Mouse (Mus musculus): ENCODE data around the gene Ccdc180. TPM values are rescaled to one million over a fixed set of nuclear protein-coding genes. Genes with fewer than 3 reads are reported as not detected.
A peak's percentile ranks its signal among the peaks of the same experiment; 100 is the strongest.

The Ccdc180 gene
- polyA plus RNA-seq, 1 experiment from 2014 or later, result 0.09 TPM

DNA sequence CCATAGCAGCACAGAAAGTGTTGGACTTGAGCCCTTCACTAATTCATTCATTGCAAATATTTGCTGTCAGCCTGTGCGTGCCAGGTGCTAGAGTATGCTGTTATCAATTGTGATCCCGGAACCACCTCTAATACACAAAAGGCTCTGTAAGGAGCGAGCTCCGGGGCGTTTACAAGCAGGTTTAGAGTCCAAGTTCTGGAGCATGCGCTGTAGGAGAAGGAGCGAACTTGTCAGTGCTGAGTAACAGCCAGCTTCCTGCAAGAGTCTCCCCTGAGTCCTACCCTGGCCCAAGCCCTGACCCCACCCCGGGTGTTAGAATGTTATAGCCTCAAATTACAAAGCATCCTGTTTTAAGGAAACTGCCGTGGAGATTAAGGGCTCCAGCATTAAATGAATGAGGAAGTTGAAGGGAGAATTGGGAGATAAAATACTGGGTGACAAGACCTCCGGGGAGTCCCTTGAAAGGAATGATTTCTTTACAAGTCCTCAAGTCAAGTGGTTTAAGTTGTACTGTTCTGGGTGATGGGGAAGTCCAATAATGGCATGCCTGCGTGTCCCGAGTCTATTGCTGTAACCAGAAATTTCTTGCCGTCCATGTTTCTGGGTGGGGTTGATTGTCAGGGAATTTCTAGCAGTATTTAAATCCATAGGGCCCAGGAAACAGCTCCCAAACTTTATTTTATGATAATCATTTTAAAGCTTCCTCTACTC is 75.8 kb downstream of the Ccdc180 start:
- Histone ChIP-seq H3K9me3 (no peaks in the 10 kb centered on the region), H3K4me3 (no peak overlapping the region), H3K4me1 (peaks cover 60% of the 10 kb centered on the region), H3K36me3 (replicated peaks) (no peaks in the 10 kb centered on the region), H3K27me3 (ENCODE audit: poor library complexity, severe bottlenecking) (peaks cover 15% of the 10 kb centered on the region; the same call in 1 of the 2 replicates), H3K27ac (0 out of 2 replicates have a peak overlapping the region, but pooled peaks have one; percentile 1)
- no peak for DNase-seq (ENCODE audit: extremely low spot score, low spot score)
- 43% methylated on average over 13 of the region's 13 CpGs for WGBS

DNA sequence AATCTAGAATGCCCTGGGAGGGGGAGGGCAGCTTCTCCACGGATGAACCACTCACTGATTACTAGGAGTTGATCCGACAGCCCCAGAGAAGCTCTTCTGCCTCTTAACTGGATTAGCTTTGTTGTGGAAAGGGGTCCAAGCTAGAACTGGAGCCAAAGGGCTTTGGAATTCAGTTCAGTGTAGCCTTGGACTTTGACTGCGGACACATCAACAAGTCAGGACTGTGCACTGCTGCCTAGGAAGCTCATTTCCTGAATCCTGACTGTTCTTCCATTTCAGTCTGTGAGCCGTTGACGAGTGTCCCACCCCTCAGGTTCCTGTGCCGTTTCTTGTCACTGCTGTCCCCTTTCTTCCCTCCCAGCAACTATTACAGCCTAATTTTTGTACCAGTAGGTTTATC is 76.6 kb downstream of the Ccdc180 start:
- H3K27ac ChIP-seq, result peak overlapping the region; percentile 80
- DNase-seq (ENCODE audit: extremely low spot score, low spot score), result no peak
- 11% methylated on average over 6 of the region's 6 CpGs for WGBS

DNA sequence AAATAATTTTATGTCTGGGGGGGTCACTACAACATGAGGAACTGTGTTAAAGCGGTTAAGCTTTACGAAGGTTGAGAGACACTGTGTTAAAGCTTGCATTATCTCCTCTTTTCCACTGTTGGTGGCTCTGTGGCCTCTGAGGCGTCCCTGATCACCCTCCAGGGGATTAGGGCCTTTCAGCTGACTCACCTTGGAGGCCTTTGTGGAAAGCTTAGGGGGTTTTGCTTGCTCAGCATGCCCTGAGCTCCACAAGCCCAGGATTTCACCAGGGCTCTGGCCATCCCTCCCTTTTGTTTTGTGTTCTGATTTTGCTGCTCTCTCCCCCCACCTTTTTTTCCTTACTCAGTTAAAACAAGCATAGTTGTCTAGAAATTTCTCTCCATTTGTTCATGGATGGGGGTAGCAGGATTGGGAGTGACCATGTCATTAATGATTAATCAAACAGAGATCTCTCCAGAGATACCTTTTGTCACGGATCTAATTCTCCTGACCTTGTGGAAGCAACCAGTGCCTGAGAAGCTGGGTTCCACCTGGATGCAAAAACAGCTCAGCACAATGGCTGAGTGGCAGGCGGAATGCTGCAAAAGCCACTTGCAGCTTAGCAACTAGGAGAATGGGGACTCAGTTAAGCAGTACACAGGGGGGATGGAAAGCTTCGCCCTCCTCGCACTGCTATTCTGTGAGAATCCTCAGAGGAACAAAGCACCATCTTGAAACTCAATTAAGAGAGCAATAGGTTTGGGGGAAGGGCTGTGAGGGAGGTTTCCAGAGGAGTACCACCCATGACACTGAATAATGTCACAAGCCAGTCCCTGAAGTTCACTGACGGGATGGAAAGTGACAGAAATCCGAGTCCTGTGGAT is 77.6 kb downstream of the Ccdc180 start:
- Histone ChIP-seq H3K4me3 (peak overlapping the region; percentile 16; the same call in 1 of the 2 replicates), H3K36me3 (replicated peaks) (no peaks in the 10 kb centered on the region), H3K9me3 (no peaks in the 10 kb centered on the region), H3K27me3 (ENCODE audit: poor library complexity, severe bottlenecking) (peaks cover 20% of the 10 kb centered on the region), H3K4me1 (peaks cover 73% of the 10 kb centered on the region), H3K27ac (peak overlapping the region; percentile 80)
- peak; percentile 51 for DNase-seq (ENCODE audit: extremely low spot score, low spot score)
- 14% methylated on average over 9 of the region's 9 CpGs for WGBS

More for the DNA sequence above, 76.6 kb downstream of the Ccdc180 start:
- Histone ChIP-seq H3K36me3 (replicated peaks) (no peaks in the 10 kb centered on the region), H3K9me3 (no peaks in the 10 kb centered on the region), H3K4me3 (no peak overlapping the region), H3K4me1 (peaks cover 67% of the 10 kb centered on the region), H3K27me3 (ENCODE audit: poor library complexity, severe bottlenecking) (peaks cover 16% of the 10 kb centered on the region; the same call in 1 of the 2 replicates)

DNA sequence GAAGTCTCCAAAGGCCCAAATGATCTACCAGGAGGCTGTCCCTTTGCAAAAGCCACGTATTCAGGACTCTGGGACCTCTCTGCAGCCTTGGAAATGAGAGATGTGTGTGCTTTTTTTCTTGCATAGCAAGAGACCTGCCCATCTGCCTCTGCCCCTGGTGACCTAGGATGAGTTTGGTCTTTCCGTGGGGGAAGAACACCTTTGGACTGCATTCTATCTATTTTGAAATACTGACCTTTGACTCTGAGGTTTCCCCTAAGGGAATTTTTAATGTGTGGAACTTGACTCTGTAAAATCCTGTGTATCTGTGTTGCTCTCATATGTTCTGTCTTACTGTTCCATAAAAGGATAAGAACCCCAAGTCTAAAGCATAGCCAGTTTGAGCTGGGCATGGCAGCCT is 78.9 kb downstream of the Ccdc180 start:
- 62% methylated on average over 2 of the region's 2 CpGs for WGBS

DNA sequence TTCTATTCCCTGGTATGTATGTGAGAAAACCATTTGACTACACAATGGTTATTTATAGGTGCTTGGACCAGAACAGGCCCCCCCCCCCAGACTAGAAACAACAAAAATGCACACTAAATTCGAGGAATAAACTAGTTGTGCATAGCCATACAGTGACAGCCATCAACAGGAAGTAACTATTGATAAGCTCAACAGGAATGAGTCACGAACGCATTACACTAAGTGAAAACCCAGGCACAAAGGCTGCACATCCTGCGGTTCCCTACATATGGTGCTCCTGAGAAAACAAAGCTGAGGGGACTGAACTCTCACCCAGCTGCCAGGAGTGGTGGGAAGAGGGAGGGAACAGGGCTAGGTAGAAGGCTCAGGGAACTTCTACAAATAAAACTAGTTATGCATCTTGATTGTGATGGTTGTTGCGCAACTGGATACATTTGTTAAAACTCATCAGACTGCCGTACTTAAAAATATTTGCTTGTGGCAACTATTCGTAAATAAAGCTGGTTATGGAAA is 80.0 kb downstream of the Ccdc180 start:
- H3K4me3 ChIP-seq, result no peak overlapping the region
- no peaks in the 10 kb centered on the region for H3K9me3 ChIP-seq
- no peak for DNase-seq (ENCODE audit: extremely low spot score, low spot score)
- 80% methylated on average over 7 of the region's 7 CpGs for WGBS
- peaks cover 90% of the 10 kb centered on the region for H3K4me1 ChIP-seq
- H3K27ac ChIP-seq, result no peak overlapping the region
- H3K36me3 ChIP-seq (replicated peaks), result no peaks in the 10 kb centered on the region
- H3K27me3 ChIP-seq (ENCODE audit: poor library complexity, severe bottlenecking), result peaks cover 38% of the 10 kb centered on the region

More for the DNA sequence above, 78.9 kb downstream of the Ccdc180 start:
- Histone ChIP-seq H3K9me3 (no peaks in the 10 kb centered on the region), H3K27ac (peak overlapping the region; percentile 80), H3K4me1 (peaks cover 86% of the 10 kb centered on the region), H3K4me3 (no peak overlapping the region), H3K27me3 (ENCODE audit: poor library complexity, severe bottlenecking) (peaks cover 33% of the 10 kb centered on the region), H3K36me3 (replicated peaks) (no peaks in the 10 kb centered on the region)
- no peak for DNase-seq (ENCODE audit: extremely low spot score, low spot score)

DNA sequence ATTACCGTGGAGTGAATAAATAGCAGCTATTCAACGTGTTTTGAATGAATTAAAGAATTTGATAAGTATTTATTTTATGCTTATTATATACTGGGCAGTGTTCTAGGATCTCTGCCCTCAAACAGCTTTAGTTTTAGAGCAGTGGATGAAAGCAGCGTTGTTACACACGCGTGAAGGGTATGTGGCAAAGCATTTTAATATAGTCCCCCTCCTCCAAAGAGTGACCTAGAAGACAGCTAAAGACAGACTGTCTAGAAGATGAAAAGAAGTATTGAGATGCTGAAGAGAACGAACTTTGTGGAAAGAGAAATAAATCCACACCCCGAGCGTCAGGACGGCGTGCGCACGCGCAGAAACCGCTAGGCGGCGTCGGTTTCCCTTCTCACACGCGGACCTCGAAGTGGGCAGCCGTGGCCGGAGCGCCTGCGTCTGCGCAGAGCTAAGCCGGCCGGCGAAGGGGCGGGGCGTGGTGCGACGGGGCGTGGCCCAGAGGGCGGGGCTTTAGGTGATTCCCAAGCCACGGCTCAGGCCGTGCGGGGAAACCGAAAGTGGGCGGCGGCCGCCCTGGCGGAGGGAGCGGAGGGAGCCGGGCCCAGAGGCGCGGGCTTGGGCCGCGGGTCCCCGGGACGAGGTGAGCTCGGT is 81.8 kb downstream of the Ccdc180 start:
- peak overlapping the region; percentile 79 for H3K27ac ChIP-seq
- peaks cover 72% of the 10 kb centered on the region for H3K4me1 ChIP-seq
- H3K4me3 ChIP-seq, result peak overlapping the region; percentile 89
- peak; percentile 97 for DNase-seq (ENCODE audit: extremely low spot score, low spot score)
- H3K36me3 ChIP-seq (replicated peaks), result no peaks in the 10 kb centered on the region
- WGBS, result 4% methylated on average over 51 of the region's 51 CpGs
- H3K27me3 ChIP-seq (ENCODE audit: poor library complexity, severe bottlenecking), result peaks cover 32% of the 10 kb centered on the region
- H3K9me3 ChIP-seq, result no peaks in the 10 kb centered on the region

DNA sequence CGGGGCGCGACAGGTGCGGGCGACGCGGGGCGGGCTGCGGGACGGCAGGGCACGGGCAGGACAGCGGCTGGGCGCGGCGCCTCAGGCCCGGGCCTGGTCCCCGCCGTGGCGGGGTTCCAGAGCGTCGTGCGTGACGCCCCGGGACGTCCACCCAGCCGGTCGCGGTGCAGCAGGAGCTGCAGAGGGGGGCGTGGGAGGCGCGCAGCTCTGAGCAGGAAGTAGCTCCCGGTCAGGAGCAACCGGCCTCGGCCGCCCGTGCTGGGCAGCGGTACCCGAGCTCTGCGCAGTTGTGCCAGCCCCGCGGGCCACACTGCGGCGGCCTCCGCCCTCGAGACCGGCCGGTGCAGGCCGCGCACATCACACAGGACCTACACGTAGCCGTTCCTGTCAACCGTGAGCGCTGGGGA is 82.3 kb downstream of the Ccdc180 start:
- H3K27ac ChIP-seq, result peak overlapping the region; percentile 79
- H3K27me3 ChIP-seq (ENCODE audit: poor library complexity, severe bottlenecking), result peaks cover 32% of the 10 kb centered on the region
- no peaks in the 10 kb centered on the region for H3K9me3 ChIP-seq
- under 1% methylated on average over 53 of the region's 53 CpGs for WGBS
- no peaks in the 10 kb centered on the region for H3K36me3 ChIP-seq (replicated peaks)
- peak; percentile 40 for DNase-seq (ENCODE audit: extremely low spot score, low spot score)
- peak overlapping the region; percentile 89 for H3K4me3 ChIP-seq
- peaks cover 67% of the 10 kb centered on the region for H3K4me1 ChIP-seq

DNA sequence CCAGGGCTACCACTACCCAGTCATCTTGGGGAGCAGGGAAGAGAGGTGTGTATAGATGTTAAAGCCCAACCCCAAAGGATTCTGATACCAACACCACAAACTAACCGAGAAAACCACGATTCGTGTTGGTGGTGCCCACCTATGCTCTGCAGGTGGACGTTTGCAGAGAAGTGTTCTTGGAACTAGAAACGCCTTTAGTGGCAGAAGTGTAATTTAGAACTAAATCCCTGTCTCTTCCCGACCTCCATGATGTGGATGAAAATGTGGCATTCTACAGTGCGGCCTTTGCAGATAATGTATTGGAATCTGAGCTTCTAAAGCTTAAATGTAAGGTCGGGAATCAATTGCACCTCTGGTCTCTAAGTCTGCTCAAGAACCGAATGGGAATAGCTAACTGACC is 82.8 kb downstream of the Ccdc180 start:
- no peaks in the 10 kb centered on the region for H3K9me3 ChIP-seq
- H3K27me3 ChIP-seq (ENCODE audit: poor library complexity, severe bottlenecking), result peaks cover 32% of the 10 kb centered on the region
- 20% methylated on average over 9 of the region's 9 CpGs for WGBS
- peak overlapping the region; percentile 79; the same call in 1 of the 2 replicates for H3K27ac ChIP-seq
- peaks cover 62% of the 10 kb centered on the region for H3K4me1 ChIP-seq
- DNase-seq (ENCODE audit: extremely low spot score, low spot score), result no peak
- no peaks in the 10 kb centered on the region for H3K36me3 ChIP-seq (replicated peaks)
- peak overlapping the region; percentile 89 for H3K4me3 ChIP-seq

DNA sequence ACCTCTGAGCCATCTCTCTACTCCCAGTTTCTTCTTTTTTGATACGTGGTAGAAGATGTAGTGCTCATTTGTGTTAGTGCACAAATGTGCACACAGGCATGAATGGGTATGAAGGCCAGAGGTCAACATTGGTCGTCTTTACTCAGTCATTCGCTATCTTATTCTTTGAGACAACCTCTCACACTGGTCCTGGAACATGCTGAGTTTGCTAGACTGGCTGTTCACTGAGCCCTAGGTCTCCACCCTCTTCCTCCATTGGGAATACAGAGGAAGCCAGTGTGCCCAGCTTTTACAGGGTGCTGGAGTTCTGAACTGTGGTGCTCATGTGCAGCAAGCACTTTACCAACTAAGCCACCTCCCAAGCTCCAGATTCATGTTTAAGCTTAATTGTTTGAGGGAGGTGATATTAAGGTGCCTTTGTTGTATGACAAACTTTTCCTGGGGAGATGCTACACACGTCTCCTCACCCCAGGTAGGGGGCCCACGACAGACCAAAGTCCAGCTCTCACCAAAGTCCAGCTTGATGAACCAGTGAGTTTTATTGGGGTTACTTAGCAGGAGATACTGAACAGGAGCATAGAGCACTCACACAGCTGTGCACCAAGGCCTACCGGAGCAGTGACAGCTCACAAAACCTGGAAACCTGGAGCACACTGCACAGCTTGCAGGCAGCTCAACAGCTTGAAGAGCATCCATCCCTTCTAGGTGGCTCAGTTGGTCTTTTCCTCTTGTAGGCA is 87.0 kb downstream of the Ccdc180 start:
- H3K27me3 ChIP-seq (ENCODE audit: poor library complexity, severe bottlenecking), result peaks cover 26% of the 10 kb centered on the region
- H3K9me3 ChIP-seq, result no peaks in the 10 kb centered on the region
- no peaks in the 10 kb centered on the region for H3K36me3 ChIP-seq (replicated peaks)
- no peak overlapping the region for H3K27ac ChIP-seq
- no peak overlapping the region for H3K4me3 ChIP-seq
- WGBS, result 83% methylated on average over 6 of the region's 6 CpGs
- DNase-seq (ENCODE audit: extremely low spot score, low spot score), result no peak
- peaks cover 24% of the 10 kb centered on the region for H3K4me1 ChIP-seq

DNA sequence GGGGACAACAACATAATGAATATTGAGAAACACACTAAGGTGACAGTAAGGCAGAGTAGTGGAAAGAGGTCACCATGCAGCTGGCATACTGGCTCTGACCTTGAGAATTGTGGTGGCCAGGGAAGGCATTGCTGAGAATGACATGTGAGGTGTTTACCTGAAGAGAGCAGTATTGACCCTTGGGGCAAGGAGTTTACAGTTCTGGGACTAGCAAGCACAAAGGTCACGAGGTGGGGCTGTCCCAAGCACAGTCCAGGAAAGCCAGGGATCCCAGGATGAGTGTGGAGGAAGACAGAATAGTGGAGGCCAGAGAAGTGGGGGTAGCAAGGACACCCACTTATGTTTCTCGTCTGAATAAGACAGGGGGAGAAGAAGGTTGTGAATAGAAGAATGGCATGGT is 89.8 kb downstream of the Ccdc180 start:
- no peaks in the 10 kb centered on the region for H3K27me3 ChIP-seq (ENCODE audit: poor library complexity, severe bottlenecking)

DNA sequence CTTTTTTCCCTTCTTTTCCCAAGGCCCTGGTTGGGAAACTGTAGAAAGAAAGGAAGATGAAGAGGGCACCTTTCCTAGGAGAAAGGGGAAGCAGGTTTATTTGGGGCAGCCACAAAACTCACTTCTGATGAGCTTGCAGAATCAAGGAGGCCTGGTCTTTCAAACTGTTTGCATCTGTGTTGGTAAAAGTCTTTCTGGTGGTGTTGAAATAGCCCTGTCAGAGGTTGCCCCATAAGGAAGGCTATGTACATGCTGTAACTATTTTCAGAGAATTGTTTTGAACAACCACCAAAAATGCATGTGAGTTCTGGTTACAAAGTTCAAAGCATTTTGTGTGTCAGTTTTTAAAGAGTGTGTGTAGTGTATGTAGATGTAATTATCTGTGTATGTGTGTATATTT is 91.0 kb downstream of the Ccdc180 start:
- Histone ChIP-seq H3K27me3 (ENCODE audit: poor library complexity, severe bottlenecking) (no peaks in the 10 kb centered on the region), H3K4me3 (no peak overlapping the region), H3K36me3 (replicated peaks) (no peaks in the 10 kb centered on the region), H3K9me3 (no peaks in the 10 kb centered on the region), H3K27ac (no peak overlapping the region), H3K4me1 (no peaks in the 10 kb centered on the region)
- no peak for DNase-seq (ENCODE audit: extremely low spot score, low spot score)

More for the DNA sequence above, 89.8 kb downstream of the Ccdc180 start:
- no peak overlapping the region for H3K4me3 ChIP-seq
- 69% methylated on average over 2 of the region's 2 CpGs for WGBS
- no peak for DNase-seq (ENCODE audit: extremely low spot score, low spot score)
- no peaks in the 10 kb centered on the region for H3K4me1 ChIP-seq
- H3K36me3 ChIP-seq (replicated peaks), result no peaks in the 10 kb centered on the region
- no peak overlapping the region for H3K27ac ChIP-seq
- no peaks in the 10 kb centered on the region for H3K9me3 ChIP-seq

All from forebrain, embryonic 10.5 days (tissue).